ENCODE assay signal across 15 mouse cellular contexts in the genomic region with DNA sequence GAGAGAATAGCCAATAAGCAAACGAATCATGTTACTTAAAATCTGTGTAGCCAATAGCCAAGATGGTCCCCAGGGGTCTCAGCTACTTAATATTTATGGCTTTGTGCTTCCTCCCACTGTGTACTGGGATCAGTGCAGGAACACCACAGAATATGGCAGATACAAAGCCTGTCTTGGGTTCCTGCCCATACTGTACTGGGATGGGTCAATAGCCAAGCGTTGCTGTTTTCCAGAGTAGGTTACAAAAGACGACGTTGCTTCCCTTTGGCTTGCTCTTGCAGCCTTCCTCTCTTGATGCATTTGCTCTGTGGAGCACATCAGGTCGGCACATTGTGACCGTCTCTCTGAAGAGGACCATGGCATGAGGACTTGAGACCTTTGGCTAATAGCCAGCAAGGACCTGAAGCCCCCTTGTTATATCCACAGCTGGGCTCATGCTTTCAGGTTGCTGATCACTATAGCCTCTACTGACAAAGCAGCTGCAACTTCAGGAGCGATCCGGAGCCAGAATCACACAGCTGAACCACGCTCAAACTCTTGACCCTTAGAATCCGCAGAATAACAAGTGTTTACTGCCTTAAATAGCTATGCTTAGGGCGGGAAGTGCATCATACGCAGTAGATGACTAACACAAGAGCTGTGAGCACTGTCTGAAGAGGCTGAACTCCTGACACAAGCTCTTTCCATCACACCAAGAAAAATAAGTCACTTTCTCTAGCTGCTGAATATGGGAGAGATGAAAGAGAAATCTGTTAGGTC.
DNase-seq lines count a peak whose midpoint lies in the region; ATAC-seq and TF ChIP-seq lines count a peak whose summit lies in the region.
"Had no signal": no experiment of that assay in that cellular context is flagged by ENCODE, and none has a peak within 500 bp of the region (broad histone marks: within the 10 kb centered on the region; RNA-seq: fewer than 3 reads in every experiment).

No protein-coding gene starts in this region.

- no peak overlapping the region for H3K9ac ChIP-seq in kidney, embryonic 16.5 days (replicated peaks; ENCODE audit: low read length)
- H3K9ac ChIP-seq: embryonic facial prominence, embryonic 12.5 days; liver, embryonic 14.5 days; midbrain, embryonic 13.5 days; neural tube, embryonic 15.5 days had no signal

- ATAC-seq in kidney, embryonic 16.5 days (ENCODE audit: low FRiP score, low TSS enrichment), result no peak
- ATAC-seq: midbrain, embryonic 13.5 days; Patski had no signal

- H3K4me3 ChIP-seq in kidney, adult 2 months (ENCODE audit: insufficient read depth, low read depth, low read length), result no peak overlapping the region
- no peak overlapping the region for H3K4me3 ChIP-seq in kidney, embryonic 16.5 days (ENCODE audit: low read length)
- H3K4me3 ChIP-seq: embryonic facial prominence, embryonic 12.5 days; midbrain, embryonic 13.5 days; neural tube, embryonic 15.5 days had no signal

- 68% methylated on average over 12 of the region's 12 CpGs for WGBS in kidney, adult 2 months
- WGBS in kidney, embryonic 16.5 days, result 69% methylated on average over 12 of the region's 12 CpGs

- H3K9me3 ChIP-seq in kidney, embryonic 16.5 days (ENCODE audit: low read length), result no peaks in the 10 kb centered on the region
- H3K9me3 ChIP-seq: embryonic facial prominence, embryonic 12.5 days; midbrain, embryonic 13.5 days; neural tube, embryonic 15.5 days had no signal

- no peak overlapping the region for H3K27ac ChIP-seq in kidney, adult 2 months (ENCODE audit: insufficient read depth, low read depth, low read length)
- H3K27ac ChIP-seq in kidney, embryonic 16.5 days (ENCODE audit: low read length), result no peak overlapping the region
- H3K27ac ChIP-seq: embryonic facial prominence, embryonic 12.5 days; liver, embryonic 14.5 days; neural tube, embryonic 15.5 days had no signal

- TF ChIP-seq POLR2A in kidney, adult 2 months (IDR thresholded peaks at IDR 0.05; ENCODE audit: low read depth, low read length), result no peak

- no peaks in the 10 kb centered on the region for H3K4me1 ChIP-seq in kidney, adult 2 months (ENCODE audit: control insufficient read depth, insufficient read depth, low read length)
- H3K4me1 ChIP-seq in kidney, embryonic 16.5 days (ENCODE audit: insufficient read depth, low read length), result peaks cover 22% of the 10 kb centered on the region

- no peaks in the 10 kb centered on the region for H3K36me3 ChIP-seq in kidney, adult 2 months (ENCODE audit: control insufficient read depth, insufficient read depth, low read length)
- H3K36me3 ChIP-seq in kidney, embryonic 16.5 days (ENCODE audit: insufficient read depth, low read length), result no peaks in the 10 kb centered on the region
- H3K36me3 ChIP-seq: embryonic facial prominence, embryonic 12.5 days; midbrain, embryonic 13.5 days; neural tube, embryonic 15.5 days had no signal

- TF ChIP-seq CTCF in kidney, adult 2 months (conservative IDR thresholded peaks at IDR 0.05; ENCODE audit: insufficient read depth, insufficient read length, low read depth, low read length), result no peak

- H3K27me3 ChIP-seq in kidney, adult 2 months (replicated peaks; ENCODE audit: control insufficient read depth, insufficient read depth, low read length), result no peaks in the 10 kb centered on the region
- no peaks in the 10 kb centered on the region for H3K27me3 ChIP-seq in kidney, embryonic 16.5 days (ENCODE audit: insufficient read depth, low read length)
- H3K27me3 ChIP-seq: embryonic facial prominence, embryonic 12.5 days; midbrain, embryonic 13.5 days; neural tube, embryonic 15.5 days; Patski had no signal

- DNase-seq in kidney, adult 2 months, result peak; percentile 44
- peak; percentile 53 for DNase-seq in gastrocnemius, adult 18-20 months (ENCODE audit: low spot score)
- DNase-seq in gastrocnemius, postnatal 25 days, result peak; percentile 54
- peak; percentile 13 to 32 for DNase-seq in kidney, postnatal 4 days
- no peak for DNase-seq in spleen, postnatal 36 days (ENCODE audit: low spot score in 2 of 2)
- DNase-seq in right cerebral cortex, adult 2 months (ENCODE audit: low spot score in 2 of 2), result no peak
- DNase-seq in c-Kit-positive CD71-positive TER-119-positive erythroid progenitor cells, embryonic 14.5 days (ENCODE audit: low spot score), result no peak
- DNase-seq: cerebellum, postnatal 25 days; lung, postnatal 36 days had no signal

- no peak overlapping the region for H3K4me2 ChIP-seq in kidney, embryonic 16.5 days (replicated peaks; ENCODE audit: low read depth, low read length)
- H3K4me2 ChIP-seq: embryonic facial prominence, embryonic 12.5 days; midbrain, embryonic 13.5 days; neural tube, embryonic 15.5 days had no signal

Comparison
In these comparisons a context has a peak if more than half of its experiments do, and no peak if none do; other contexts are left out.
1. DNase-seq: peak in kidney, adult 2 months (single experiment), gastrocnemius, adult 18-20 months (single experiment), gastrocnemius, postnatal 25 days (single experiment) and kidney, postnatal 4 days (2 of 2); none in spleen, postnatal 36 days (0 of 2), right cerebral cortex, adult 2 months (0 of 2) and c-Kit-positive CD71-positive TER-119-positive erythroid progenitor cells, embryonic 14.5 days (single experiment).